Mouse (Mus musculus): ENCODE measurements at regions not wholly inside any gene's neighbourhood (a gene's known extent, or its start where the extent isn't known, plus 50 kb on each side); places are given as distances from the start of the nearest gene placed in this dataset.
A peak's percentile ranks its signal among the peaks of the same experiment; 100 is the strongest.

GRCm38 (mm10) chr14:18127385-18127784, 111.5 kb downstream of the Nr1d2 start:
- WGBS = 82% methylated on average over 2 of the region's 2 CpGs
- H3K9ac ChIP-seq = no peak overlapping the region
- DNase-seq (no peak), ATAC-seq (no peak)
- H3K4me3 ChIP-seq (ENCODE audit: low read depth, low read length) = no peak overlapping the region
- no peak overlapping the region for H3K27ac ChIP-seq (ENCODE audit: low read depth, low read length)
- no peak for TF ChIP-seq CTCF (IDR thresholded peaks at IDR 0.05; ENCODE audit: low read depth)
- no peaks in the 10 kb centered on the region for H3K9me3 ChIP-seq (ENCODE audit: low read length)
- no peaks in the 10 kb centered on the region for H3K36me3 ChIP-seq (ENCODE audit: insufficient read depth)
- no peaks in the 10 kb centered on the region for H3K4me1 ChIP-seq (ENCODE audit: insufficient read depth)
- no peak overlapping the region for H3K4me2 ChIP-seq (ENCODE audit: low read depth)
- no peaks in the 10 kb centered on the region for H3K27me3 ChIP-seq (ENCODE audit: insufficient read depth, low read length)

DNA sequence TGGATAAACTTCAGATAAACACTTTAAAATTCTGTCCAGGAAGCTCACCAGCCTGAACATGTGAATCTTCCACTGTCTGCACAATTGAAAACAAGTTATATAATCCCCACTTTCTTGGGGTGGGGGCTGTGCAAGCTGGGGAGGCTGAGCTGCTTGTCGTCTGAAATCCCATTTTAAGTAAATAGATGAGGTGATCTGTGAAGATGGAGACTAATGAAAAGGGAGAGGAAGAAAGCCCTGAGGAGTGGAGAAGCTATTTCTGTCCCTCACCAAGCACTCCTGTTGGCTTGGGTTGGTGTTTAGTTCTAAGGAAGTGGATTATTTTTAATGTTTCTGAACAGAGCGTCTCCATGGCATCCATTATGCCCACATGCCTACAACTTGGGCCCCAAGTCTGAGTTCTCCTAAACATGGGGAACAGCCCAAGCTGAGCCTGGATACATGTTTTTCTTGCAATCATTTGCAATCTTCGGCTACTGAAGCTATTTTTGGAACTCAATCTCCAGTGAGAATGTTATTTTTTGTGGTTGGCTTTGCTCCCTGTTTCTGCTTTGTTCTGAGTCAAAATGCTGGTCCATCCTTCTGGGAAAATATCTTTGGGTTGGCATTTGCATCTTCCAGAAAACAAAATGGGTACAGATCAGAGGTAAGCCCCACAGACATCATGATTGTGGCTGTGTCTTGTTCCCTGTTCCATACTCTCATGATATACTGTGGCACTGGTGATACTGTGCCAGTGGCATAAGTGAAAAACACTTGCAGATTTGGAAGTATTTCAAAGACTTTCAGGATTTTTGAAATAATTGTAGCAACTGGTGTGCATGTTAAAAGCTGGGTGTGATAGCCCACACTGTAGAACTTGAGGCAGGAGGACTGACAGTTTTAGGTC, 131.8 kb downstream of the Nr1d2 start:
- DNase-seq = peak; percentile 32
- Histone ChIP-seq H3K27ac (ENCODE audit: low read depth, low read length) (no peak overlapping the region), H3K4me3 (ENCODE audit: low read depth, low read length) (no peak overlapping the region), H3K27me3 (ENCODE audit: insufficient read depth, low read length) (no peaks in the 10 kb centered on the region), H3K4me1 (ENCODE audit: insufficient read depth) (no peaks in the 10 kb centered on the region), H3K9me3 (ENCODE audit: low read length) (no peaks in the 10 kb centered on the region), H3K4me2 (ENCODE audit: low read depth) (no peak overlapping the region), H3K36me3 (ENCODE audit: insufficient read depth) (no peaks in the 10 kb centered on the region), H3K9ac (no peak overlapping the region)
- no peak for TF ChIP-seq CTCF (IDR thresholded peaks at IDR 0.05; ENCODE audit: low read depth)
- ATAC-seq = peak; percentile 88
- WGBS = 62% methylated on average over 3 of the region's 3 CpGs

DNA sequence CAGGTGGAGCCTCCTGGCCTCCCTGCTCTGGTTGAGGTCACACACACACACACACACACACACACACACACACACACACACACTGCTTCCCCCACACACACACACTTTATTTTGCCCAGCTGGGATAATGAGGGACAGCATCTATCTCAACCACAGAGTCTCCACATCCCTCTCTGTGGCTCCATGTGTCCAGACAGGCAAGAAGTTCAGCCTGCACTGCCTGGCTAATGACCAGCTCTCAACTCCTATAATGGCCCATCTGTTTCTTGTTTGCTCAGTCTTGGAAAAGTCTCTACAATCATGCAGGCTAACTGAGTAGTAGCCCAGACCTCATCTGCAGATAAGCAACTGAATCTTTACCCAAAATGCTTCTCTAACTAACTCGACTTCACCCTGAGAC, 133.3 kb downstream of the Nr1d2 start:
- Histone ChIP-seq H3K27ac (ENCODE audit: low read depth, low read length) (no peak overlapping the region), H3K4me2 (ENCODE audit: low read depth) (no peak overlapping the region), H3K4me3 (ENCODE audit: low read depth, low read length) (no peak overlapping the region), H3K9ac (no peak overlapping the region), H3K9me3 (ENCODE audit: low read length) (no peaks in the 10 kb centered on the region), H3K36me3 (ENCODE audit: insufficient read depth) (no peaks in the 10 kb centered on the region), H3K4me1 (ENCODE audit: insufficient read depth) (no peaks in the 10 kb centered on the region), H3K27me3 (ENCODE audit: insufficient read depth, low read length) (no peaks in the 10 kb centered on the region)
- DNase-seq (no peak), ATAC-seq (no peak)
- TF ChIP-seq CTCF (IDR thresholded peaks at IDR 0.05; ENCODE audit: low read depth) = no peak
- 83% methylated on average over 1 of the region's 1 CpGs for WGBS

- DNase-seq (no peak), ATAC-seq (no peak)
- no peaks in the 10 kb centered on the region for H3K9me3 ChIP-seq (ENCODE audit: low read length)
- 69% methylated on average over 3 of the region's 3 CpGs for WGBS
- no peak overlapping the region for H3K4me3 ChIP-seq (ENCODE audit: low read depth, low read length)
- no peak overlapping the region for H3K9ac ChIP-seq
- H3K27ac ChIP-seq (ENCODE audit: low read depth, low read length) = no peak overlapping the region
- no peak overlapping the region for H3K4me2 ChIP-seq (ENCODE audit: low read depth)
- no peaks in the 10 kb centered on the region for H3K4me1 ChIP-seq (ENCODE audit: insufficient read depth)
- no peaks in the 10 kb centered on the region for H3K27me3 ChIP-seq (ENCODE audit: insufficient read depth, low read length)
- H3K36me3 ChIP-seq (ENCODE audit: insufficient read depth) = no peaks in the 10 kb centered on the region
- no peak for TF ChIP-seq CTCF (IDR thresholded peaks at IDR 0.05; ENCODE audit: low read depth)
Observed at GRCm38 (mm10) chr14:18100195-18100594, 138.7 kb downstream of the Nr1d2 start.
